Mouse (Mus musculus) heart, adult 2 months (tissue): Measurements from ENCODE around the gene Lin54. TPM values are rescaled to one million over a fixed set of nuclear protein-coding genes. Genes with fewer than 3 reads are reported as not detected.

Experiments
- DNase-seq, 2 experiments: peaks; one replicate each; pipeline ENCODE4 v3.0.0; 2021
- H3K27ac ChIP-seq: fragments of 200-600 bp; 2 replicates; pipeline ENCODE4 v1.8.1; 2022
- H3K27me3 ChIP-seq: fragments of 200-500 bp; 2 replicates; pipeline ENCODE4 v1.6.1; 2012; ENCODE audit warnings: mild to moderate bottlenecking, low read length, inconsistent platforms, mixed read lengths; ENCODE audit not compliant: control insufficient read depth, insufficient read depth
- H3K36me3 ChIP-seq: fragments of 200-500 bp; 2 replicates; pipeline ENCODE4 v1.6.1; 2012; ENCODE audit warnings: low read length, inconsistent platforms; ENCODE audit not compliant: control insufficient read depth, insufficient read depth
- H3K4me1 ChIP-seq: fragments of 200-500 bp; 2 replicates; pipeline ENCODE4 v1.6.1; 2011; ENCODE audit warnings: low read length; ENCODE audit not compliant: control insufficient read depth, insufficient read depth
- H3K4me3 ChIP-seq: fragments of 200-600 bp; 2 replicates; pipeline ENCODE4 v1.8.1; 2022
- H3K79me2 ChIP-seq: fragments of 200-500 bp; replicated peaks from 2 replicates; pipeline ENCODE4 v1.6.1; 2012; ENCODE audit warnings: mild to moderate bottlenecking, inconsistent platforms, low read length, moderate library complexity, mixed read lengths; ENCODE audit not compliant: control insufficient read depth, insufficient read depth
- H3K9ac ChIP-seq: fragments of 200-500 bp; 2 replicates; pipeline ENCODE4 v1.6.1; 2012; ENCODE audit warnings: low read depth, mild to moderate bottlenecking, control low read depth, inconsistent platforms, low read length, mixed read lengths
- CTCF ChIP-seq: fragments of 200-600 bp; IDR thresholded peaks from 2 replicates; pipeline ENCODE4 v1.8.1; 2022; ENCODE audit warnings: antibody characterized with exemption, mild to moderate bottlenecking, moderate library complexity
- EP300 ChIP-seq: fragments of 200-500 bp; IDR thresholded peaks from 2 replicates; pipeline ENCODE4 v1.6.1; 2011; ENCODE audit warnings: low read depth, low read length, control low read depth; ENCODE audit not compliant: insufficient read depth
- POLR2A ChIP-seq: fragments of 200-500 bp; IDR thresholded peaks from 2 replicates; pipeline ENCODE4 v1.6.1; 2011; ENCODE audit warnings: mild to moderate bottlenecking, low read depth, low read length, control low read depth; ENCODE audit not compliant: insufficient read depth
- WGBS: fragments of 180-500 bp; shearing (Covaris S2); methylation state at CpG from one replicate; pipeline ENCODE4 v1.1.7; 2018; 5-methylcytosine and 5-hydroxymethylcytosine counted together
- intact Hi-C: fragments of 180-260 bp; cut with DNase I; formaldehyde crosslinking; loops from one replicate; pipeline ENCODE4 v1.15.1; 2025
- polyA plus RNA-seq: library from polyadenylated mRNA; depleted of rRNA; stranded (reverse); fragments of >200 nt; gene quantifications from 2 replicates; pipeline ENCODE4 v1.2.3, GENCODE M21; 2012
- total RNA-seq, 2 experiments: library from RNA; stranded (reverse); gene quantifications; 2 replicates each; pipeline ENCODE4 v1.2.3; 2021

The Lin54 gene
- total and polyA plus RNA-seq, 3 experiments: 3.1 to 8.3 (median 7.2) TPM

DNA sequence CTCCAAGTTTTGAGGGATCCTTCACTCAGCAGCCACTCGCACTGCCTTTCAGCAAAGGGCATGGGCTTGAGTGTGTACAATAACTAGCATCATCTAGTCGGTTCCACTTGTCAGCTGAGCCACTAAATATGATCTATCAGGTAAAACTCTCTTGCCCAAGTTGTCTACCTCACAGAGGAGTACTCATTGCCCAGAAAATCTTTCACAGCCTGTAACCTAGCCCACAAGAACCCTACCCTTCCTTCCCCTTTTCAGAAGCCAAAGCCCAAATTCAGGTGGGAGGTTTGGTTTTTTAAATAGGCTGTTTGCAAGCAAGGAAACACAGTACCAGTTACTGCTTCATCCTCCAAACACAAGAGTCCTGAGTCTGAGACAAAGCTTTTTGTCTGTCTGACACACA is 13.3 kb downstream of the Lin54 start:
- H3K9ac ChIP-seq: no peak overlapping the region
- H3K27ac ChIP-seq: no peak overlapping the region
- no peak overlapping the region for H3K4me3 ChIP-seq
- DNase-seq: no peak
- no peaks in the 10 kb centered on the region for H3K27me3 ChIP-seq
- H3K79me2 ChIP-seq: peaks cover 4% of the 10 kb centered on the region; the same call in 1 of the 2 replicates
- WGBS: 83% methylated on average over 2 of the region's 2 CpGs
- intact Hi-C loops: no loop called here
- no peaks in the 10 kb centered on the region for H3K36me3 ChIP-seq
- no peaks in the 10 kb centered on the region for H3K4me1 ChIP-seq
- TF ChIP-seq POLR2A (no peak), EP300 (no peak), CTCF (no peak)

DNA sequence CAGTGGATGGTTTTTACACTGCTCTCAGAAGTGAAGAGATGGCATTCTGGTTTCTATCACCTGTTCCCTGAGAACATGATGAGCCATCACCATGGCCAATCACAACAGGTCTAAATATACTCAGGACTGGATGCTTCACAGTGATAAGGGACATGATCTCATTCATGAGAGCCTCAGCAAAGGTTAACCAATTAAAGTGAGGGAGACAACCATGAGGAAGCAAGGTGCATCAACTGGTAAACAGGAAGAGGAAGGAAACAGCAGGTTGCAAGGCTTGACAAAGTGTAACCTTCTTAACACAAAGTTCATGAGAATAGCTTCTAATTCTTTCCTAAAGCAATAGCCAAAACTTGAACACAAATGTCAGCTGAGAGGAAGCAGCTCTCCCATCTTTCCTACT is 16.9 kb downstream of the Lin54 start:
- Histone ChIP-seq H3K36me3 (no peaks in the 10 kb centered on the region), H3K79me2 (no peaks in the 10 kb centered on the region; the same call in 1 of the 2 replicates), H3K27me3 (no peaks in the 10 kb centered on the region), H3K4me1 (no peaks in the 10 kb centered on the region), H3K9ac (no peak overlapping the region), H3K4me3 (no peak overlapping the region), H3K27ac (no peak overlapping the region)
- no peak for DNase-seq
- TF ChIP-seq CTCF (no peak), POLR2A (no peak), EP300 (no peak)
- intact Hi-C loops: no loop called here

DNA sequence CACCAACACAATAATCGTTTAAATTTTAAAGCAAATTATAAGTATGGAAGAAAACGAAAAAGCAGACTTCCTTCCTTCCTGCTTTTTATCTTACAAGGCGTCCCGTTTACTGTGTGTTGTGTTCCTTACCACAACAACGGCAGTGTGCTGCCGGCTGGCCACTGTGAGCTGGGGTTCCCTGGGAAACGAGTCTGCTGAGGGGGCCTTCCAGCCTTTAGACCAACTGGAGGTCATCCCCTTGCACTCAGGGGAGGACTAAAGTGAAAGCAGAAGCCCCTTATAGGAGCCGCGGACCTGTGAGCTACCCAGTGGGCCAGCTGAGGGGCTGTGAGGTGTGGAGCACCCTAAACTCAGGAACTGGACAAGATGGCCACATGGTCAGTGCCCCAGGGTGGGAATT is 22.8 kb downstream of the Lin54 start:
- Histone ChIP-seq H3K36me3 (no peaks in the 10 kb centered on the region), H3K9ac (no peak overlapping the region), H3K4me3 (no peak overlapping the region), H3K27me3 (no peaks in the 10 kb centered on the region), H3K27ac (no peak overlapping the region), H3K79me2 (no peaks in the 10 kb centered on the region), H3K4me1 (no peaks in the 10 kb centered on the region)
- WGBS: 52% methylated on average over 9 of the region's 9 CpGs
- intact Hi-C loops: no loop called here
- no peak for TF ChIP-seq POLR2A
- no peak for TF ChIP-seq EP300
- TF ChIP-seq CTCF: no peak
- DNase-seq: no peak

DNA sequence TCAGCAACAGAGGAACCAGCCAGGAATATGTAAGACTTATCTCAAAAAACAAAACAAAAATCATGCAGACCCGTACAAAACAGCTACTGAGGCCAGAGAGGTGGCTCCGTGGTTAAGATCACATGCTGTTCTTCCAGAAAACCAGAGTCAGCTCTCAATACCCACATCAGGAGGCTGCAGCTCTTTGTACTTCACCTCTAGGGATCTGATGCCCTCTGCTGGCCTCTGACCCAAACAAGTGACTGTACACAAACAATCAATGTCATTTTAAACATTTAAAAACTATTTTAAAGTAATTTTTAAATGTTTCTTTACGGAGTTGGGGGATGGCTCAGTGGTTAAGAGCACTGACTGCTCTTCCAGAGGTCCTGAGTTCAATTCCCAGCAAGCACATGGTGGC is 24.1 kb downstream of the Lin54 start:
- Histone ChIP-seq H3K27ac (no peak overlapping the region), H3K9ac (no peak overlapping the region), H3K79me2 (0 out of 2 replicates have a peak, but pooled peaks cover 2% of the 10 kb centered on the region), H3K27me3 (no peaks in the 10 kb centered on the region), H3K4me1 (no peaks in the 10 kb centered on the region), H3K36me3 (no peaks in the 10 kb centered on the region), H3K4me3 (no peak overlapping the region)
- WGBS: 93% methylated on average over 3 of the region's 3 CpGs
- no peak for TF ChIP-seq POLR2A
- peak; percentile 32 for TF ChIP-seq CTCF
- DNase-seq: no peak
- intact Hi-C loops: no loop called here

DNA sequence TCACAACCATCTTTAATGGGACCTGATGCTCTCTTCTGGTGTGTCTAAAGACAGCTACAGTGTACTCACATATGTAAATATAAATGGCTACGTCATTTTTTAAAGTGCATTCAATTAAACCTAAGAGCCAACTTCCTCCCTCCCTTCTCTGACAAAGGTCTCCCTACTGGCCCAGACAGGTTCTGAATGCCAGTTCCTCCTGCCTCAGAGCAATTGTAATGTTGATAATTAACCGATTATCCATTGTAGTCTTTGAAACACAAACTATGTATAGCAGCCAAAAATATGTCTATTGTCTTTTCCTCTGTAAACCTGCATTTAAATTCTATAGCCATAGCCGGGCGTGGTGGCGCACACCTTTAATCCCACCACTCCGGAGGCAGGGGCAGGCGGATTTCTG is 33.1 kb downstream of the Lin54 start:
- Histone ChIP-seq H3K36me3 (no peaks in the 10 kb centered on the region), H3K4me1 (no peaks in the 10 kb centered on the region), H3K27ac (no peak overlapping the region), H3K9ac (no peak overlapping the region), H3K27me3 (no peaks in the 10 kb centered on the region), H3K4me3 (no peak overlapping the region), H3K79me2 (0 out of 2 replicates have a peak, but pooled peaks cover 2% of the 10 kb centered on the region)
- intact Hi-C loops: no loop called here
- WGBS: 93% methylated on average over 7 of the region's 7 CpGs
- TF ChIP-seq CTCF (no peak), EP300 (no peak), POLR2A (no peak)
- no peak for DNase-seq

DNA sequence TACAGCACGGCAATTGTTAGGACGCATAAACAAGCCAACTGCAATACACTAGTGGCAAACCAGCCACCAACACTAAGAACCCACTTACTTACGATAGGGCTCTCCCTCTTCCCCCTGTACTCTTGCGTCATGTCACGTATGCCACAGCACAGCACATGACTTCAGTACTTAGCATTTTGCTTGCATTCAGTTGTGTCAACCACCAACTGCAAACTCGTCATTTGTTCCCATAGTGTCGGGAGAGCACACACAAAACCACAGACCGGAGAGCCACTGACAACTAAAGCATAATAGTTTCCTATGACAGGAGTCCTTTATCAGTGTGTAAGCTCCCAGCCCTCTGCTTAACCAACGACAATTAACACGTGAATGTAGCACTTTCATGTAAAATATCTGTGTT is 33.8 kb downstream of the Lin54 start:
- H3K27me3 ChIP-seq: no peaks in the 10 kb centered on the region
- H3K36me3 ChIP-seq: no peaks in the 10 kb centered on the region
- H3K4me1 ChIP-seq: no peaks in the 10 kb centered on the region
- DNase-seq: no peak
- intact Hi-C loops: no loop called here
- WGBS: 87% methylated on average over 10 of the region's 10 CpGs
- no peak overlapping the region for H3K27ac ChIP-seq
- H3K9ac ChIP-seq: no peak overlapping the region
- H3K79me2 ChIP-seq: no peaks in the 10 kb centered on the region
- no peak overlapping the region for H3K4me3 ChIP-seq
- no peak for TF ChIP-seq EP300
- no peak for TF ChIP-seq CTCF
- TF ChIP-seq POLR2A: no peak
